Mouse (Mus musculus) ovary, postnatal 10 days (tissue): ENCODE results near the gene Nfia.

Source experiments
- DNase-seq: peaks from one replicate; pipeline ENCODE4 v3.0.0; 2022; ENCODE audit warnings: low spot score

The Nfia gene

GRCm38 (mm10) chr4:97783073-97783879, 10.7 kb downstream of the Nfia start:
- DNase-seq = no peak

- DNase-seq = no peak
Observed at GRCm38 (mm10) chr4:97784236-97784635, 11.7 kb downstream of the Nfia start.

- DNase-seq = no peak
Observed at GRCm38 (mm10) chr4:97785547-97786271, 13.2 kb downstream of the Nfia start.

GRCm38 (mm10) chr4:97786571-97786970, 14.0 kb downstream of the Nfia start:
- no peak for DNase-seq

GRCm38 (mm10) chr4:97787515-97787914, 15.0 kb downstream of the Nfia start:
- no peak for DNase-seq

- DNase-seq = no peak
Observed at GRCm38 (mm10) chr4:97788537-97788936, 16.0 kb downstream of the Nfia start.

GRCm38 (mm10) chr4:97793931-97794330, 21.4 kb downstream of the Nfia start:
- no peak for DNase-seq

GRCm38 (mm10) chr4:97794865-97795264, 22.3 kb downstream of the Nfia start:
- no peak for DNase-seq

- DNase-seq = no peak
Observed at GRCm38 (mm10) chr4:97795957-97796356, 23.4 kb downstream of the Nfia start.

- DNase-seq = no peak
Observed at GRCm38 (mm10) chr4:97796505-97796904, 24.0 kb downstream of the Nfia start.

GRCm38 (mm10) chr4:97803791-97804190, 31.3 kb downstream of the Nfia start:
- no peak for DNase-seq

GRCm38 (mm10) chr4:97804638-97805037, 32.1 kb downstream of the Nfia start:
- DNase-seq = no peak

GRCm38 (mm10) chr4:97805255-97805654, 32.7 kb downstream of the Nfia start:
- DNase-seq = no peak

- DNase-seq = no peak
Observed at GRCm38 (mm10) chr4:97805896-97806808, 33.6 kb downstream of the Nfia start.

GRCm38 (mm10) chr4:97806924-97807323, 34.4 kb downstream of the Nfia start:
- no peak for DNase-seq

GRCm38 (mm10) chr4:97808885-97809284, 36.4 kb downstream of the Nfia start:
- no peak for DNase-seq

- DNase-seq = no peak
Observed at GRCm38 (mm10) chr4:97809582-97810295, 37.2 kb downstream of the Nfia start.

- no peak for DNase-seq
Observed at GRCm38 (mm10) chr4:97810348-97810939, 37.9 kb downstream of the Nfia start.

- no peak for DNase-seq
Observed at GRCm38 (mm10) chr4:97813035-97813434, 40.5 kb downstream of the Nfia start.

- DNase-seq = no peak
Observed at GRCm38 (mm10) chr4:97813996-97814395, 41.5 kb downstream of the Nfia start.

- no peak for DNase-seq
Observed at GRCm38 (mm10) chr4:97814515-97814914, 42.0 kb downstream of the Nfia start.
